Mouse (Mus musculus) cerebellum, adult 2 months (tissue): ENCODE data around the gene Prox1.

Experiments
- CTCF ChIP-seq: fragments of 200-500 bp; IDR thresholded peaks from 2 replicates; pipeline ENCODE4 v1.5.1; 2011; ENCODE audit warnings: low read depth, mild to moderate bottlenecking, control low read depth, low read length, moderate library complexity, borderline replicate concordance; ENCODE audit not compliant: insufficient read depth
- POLR2A ChIP-seq: fragments of 200-500 bp; IDR thresholded peaks from 2 replicates; pipeline ENCODE4 v1.6.1; 2011; ENCODE audit warnings: low read length, control low read depth, borderline replicate concordance; ENCODE audit not compliant: insufficient read depth

DNA sequence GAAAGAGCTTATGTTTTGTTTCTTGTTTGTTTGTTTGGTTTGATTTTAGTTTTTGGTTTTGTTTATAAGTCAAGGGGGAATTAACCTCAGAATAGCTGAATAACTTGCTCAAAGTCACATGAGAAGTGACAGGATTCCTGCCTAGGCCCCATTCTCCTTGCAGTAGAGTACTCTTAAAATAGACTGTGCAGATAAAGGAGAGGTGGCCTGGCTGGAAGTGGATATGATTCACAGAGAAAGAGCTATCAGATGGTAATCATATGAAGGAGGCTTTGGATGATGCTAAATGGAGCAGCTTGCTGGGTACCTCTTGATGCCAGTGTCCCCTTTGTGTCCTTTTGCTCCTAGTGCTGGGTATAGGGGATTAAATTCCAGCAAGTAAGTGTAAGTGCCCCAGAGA is 26.1 kb downstream of the Prox1 start:
- TF ChIP-seq CTCF (no peak), POLR2A (no peak)
